Mouse (Mus musculus): ENCODE results near the gene Tmem131.

Tmem131 gene

GRCm38 (mm10) chr1:36886489-36886888, 57.0 kb downstream of the Tmem131 start:
- no peak for DNase-seq (ENCODE audit: low read depth, low spot score)

DNA sequence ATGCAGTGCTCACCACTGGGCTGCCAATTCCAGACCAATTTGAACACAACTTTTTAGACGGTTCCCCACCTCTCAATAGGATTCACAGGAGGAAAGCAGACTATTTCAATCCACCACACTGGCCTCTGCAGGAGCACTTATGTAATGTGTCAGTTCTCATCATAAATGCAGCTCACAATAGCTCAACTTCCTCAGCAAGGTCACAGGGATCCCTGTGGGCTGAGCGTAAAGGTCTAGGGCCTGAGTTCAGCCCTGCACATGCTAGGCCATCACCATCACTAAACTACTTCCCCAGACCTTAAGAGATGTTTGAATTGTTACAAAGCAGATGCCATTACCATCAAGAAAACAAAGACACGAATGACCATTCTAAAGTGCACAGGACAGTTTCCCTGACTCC, 58.9 kb downstream of the Tmem131 start:
- no peak for DNase-seq (ENCODE audit: low read depth, low spot score)

DNA sequence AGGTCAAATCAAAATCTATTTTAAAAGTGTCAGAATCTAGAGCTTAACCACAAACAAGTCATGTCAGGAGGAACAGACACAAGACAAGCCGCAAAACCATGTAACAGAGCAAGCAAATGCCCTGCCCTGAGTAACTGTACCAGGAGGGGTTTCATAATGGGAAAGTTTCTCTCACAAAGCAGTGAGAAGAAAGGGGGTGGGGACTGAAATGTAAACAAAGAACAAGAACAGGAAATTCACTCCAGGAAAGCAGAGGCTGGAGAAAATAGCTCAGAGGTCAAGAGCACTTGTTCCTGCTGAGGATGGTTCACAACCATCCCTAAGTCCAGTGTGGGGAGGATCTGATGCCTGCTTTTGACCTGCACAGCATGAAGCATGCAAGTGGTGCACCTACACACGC, 59.7 kb downstream of the Tmem131 start:
- DNase-seq (ENCODE audit: low read depth, low spot score) = no peak

DNA sequence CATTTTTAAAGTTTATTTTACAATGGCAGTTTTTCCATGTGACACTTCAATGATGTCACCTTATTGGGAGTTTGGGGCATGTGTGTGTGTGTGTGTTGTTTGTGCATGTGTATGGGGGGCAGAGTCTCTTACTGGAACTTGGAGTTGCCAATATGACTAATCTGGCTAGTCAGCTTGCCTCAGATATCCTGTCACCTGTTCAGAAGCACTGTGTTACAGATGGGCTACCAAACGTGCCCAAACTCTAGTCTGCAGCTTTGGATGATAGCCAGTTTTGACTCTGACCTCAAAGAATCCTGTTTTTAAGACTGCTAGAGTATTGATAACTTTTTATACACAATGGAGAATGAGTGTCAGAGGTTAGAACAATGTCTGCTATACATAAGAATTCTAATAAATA, 64.3 kb downstream of the Tmem131 start:
- DNase-seq (ENCODE audit: low read depth, low spot score) = no peak

- no peak for DNase-seq (ENCODE audit: low read depth, low spot score)
Observed at GRCm38 (mm10) chr1:36877126-36877525, 66.3 kb downstream of the Tmem131 start.

GRCm38 (mm10) chr1:36874874-36875561, 68.4 kb downstream of the Tmem131 start:
- DNase-seq (ENCODE audit: low read depth, low spot score) = no peak

GRCm38 (mm10) chr1:36871238-36871637, 72.2 kb downstream of the Tmem131 start:
- DNase-seq (ENCODE audit: low read depth, low spot score) = no peak

DNA sequence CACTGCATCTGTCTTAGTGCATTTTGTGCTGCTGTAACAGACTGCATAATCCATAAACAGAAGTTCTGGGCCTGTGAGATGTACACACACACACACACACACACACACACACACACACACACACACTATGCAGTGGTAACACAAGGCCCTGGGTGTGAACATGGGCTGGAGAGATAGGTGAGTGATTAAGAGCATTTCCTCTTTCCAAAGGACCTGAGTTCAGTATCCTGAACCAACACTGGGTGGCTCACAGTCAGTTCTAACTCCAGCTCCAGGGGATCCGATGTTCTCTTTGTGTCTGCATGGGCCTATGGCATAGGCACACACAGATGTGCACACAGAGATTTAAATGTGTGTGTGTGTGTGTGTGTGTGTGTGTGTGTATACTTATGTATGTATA, 72.9 kb downstream of the Tmem131 start:
- DNase-seq (ENCODE audit: low read depth, low spot score) = no peak

DNA sequence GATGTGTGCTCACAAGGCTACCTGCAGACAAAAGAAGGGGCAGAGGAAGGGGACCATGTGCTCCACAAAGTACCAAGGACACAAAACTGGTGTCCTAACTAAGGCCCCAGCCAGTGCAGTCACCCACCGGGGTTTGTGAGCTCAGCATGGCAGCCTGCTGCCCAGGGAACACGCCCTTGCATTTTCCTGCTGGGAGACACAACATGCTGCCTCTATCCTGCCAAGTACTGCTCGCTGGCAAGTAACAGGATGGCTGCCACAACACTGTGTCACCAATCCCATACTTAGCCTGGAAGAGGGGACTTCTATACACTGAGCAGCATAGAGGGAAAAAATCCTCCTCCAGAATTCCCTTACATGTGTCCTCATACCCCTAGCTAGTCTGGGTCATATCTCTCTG, 78.7 kb downstream of the Tmem131 start:
- no peak for DNase-seq (ENCODE audit: low read depth, low spot score)

DNA sequence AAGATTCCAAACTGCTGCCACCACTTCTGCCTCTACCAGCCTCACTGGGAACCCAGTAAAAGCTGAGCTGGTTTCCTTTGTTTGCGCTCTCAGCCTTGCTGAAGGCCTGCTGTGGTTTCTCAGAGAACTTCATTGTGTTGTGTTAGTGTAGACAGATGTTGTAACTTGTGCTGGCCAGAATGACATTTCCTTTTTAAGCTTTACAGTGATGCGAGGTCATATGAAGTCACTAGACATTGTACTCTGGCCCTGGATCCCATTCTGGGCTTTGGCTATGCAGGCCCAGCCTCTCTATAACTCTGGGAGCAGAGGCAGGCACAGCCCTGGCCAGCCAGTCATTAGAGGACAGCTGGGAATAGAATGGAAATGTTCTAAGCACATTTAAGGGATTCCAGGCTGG, 81.7 kb downstream of the Tmem131 start:
- no peak for DNase-seq (ENCODE audit: low read depth, low spot score)

- DNase-seq (ENCODE audit: low read depth, low spot score) = no peak
Observed at GRCm38 (mm10) chr1:36860876-36861275, 82.6 kb downstream of the Tmem131 start.

DNA sequence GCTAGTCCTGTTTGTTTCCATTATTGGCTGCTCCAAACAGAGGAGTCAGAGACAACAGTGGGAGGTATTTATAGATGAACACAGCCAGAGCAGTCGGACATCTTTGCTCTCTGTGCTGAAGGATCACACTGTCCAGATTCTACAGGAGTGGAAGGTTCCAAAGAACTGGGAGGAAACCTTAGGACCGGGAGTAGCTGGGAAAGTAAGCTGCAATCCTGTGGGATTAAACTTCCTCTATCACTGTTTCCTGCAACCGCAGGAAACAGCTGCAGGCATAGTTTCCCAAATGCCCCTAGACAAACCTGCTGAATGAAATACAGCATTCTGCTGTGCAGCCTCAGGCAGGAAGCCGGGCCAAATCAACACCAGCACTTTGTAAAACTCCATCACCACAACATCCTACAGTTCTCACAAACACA, 83.0 kb downstream of the Tmem131 start:
- DNase-seq (ENCODE audit: low read depth, low spot score) = no peak

- DNase-seq (ENCODE audit: low read depth, low spot score) = no peak
Observed at GRCm38 (mm10) chr1:36857081-36857480, 86.4 kb downstream of the Tmem131 start.

- no peak for DNase-seq (ENCODE audit: low read depth, low spot score)
Observed at GRCm38 (mm10) chr1:36854198-36854765, 89.2 kb downstream of the Tmem131 start.

DNA sequence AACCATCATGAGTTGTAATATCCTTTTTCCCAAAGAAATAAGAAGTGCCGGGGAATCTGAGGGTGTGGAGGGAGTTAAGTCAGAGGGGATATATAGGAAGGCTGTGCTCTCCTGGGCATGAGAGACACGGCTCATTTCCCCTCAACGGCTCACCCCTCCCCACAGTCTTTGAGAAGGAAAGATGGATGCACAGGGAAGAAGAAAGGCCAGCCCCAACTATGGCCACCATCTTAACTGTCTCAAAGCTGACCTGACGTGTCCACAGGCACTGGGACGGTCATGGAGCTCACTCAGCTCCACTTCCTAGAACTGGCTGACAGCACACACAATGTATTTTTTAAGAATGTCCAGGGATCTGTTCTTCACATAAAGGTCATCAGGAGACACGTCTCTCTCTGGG, 91.4 kb downstream of the Tmem131 start:
- no peak for DNase-seq (ENCODE audit: low read depth, low spot score)

DNA sequence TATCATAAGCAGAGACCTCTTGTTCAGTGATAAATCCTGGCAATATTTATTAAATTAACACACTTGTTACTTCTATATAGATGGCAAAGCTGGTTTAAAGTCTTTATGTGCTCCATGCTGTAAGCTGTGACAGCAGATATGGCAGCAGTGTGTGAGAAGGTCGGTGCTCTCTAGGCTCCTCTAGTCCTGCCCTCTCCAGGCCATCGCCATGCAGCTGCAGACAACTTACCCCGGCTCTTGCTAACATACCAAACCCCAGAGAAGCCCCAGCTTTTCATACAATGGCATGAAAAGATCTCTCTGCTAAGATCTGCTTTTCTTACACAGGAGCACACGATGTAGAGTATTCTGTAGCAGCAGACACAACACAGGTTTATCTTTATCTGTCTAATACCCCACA, 92.1 kb downstream of the Tmem131 start:
- no peak for DNase-seq (ENCODE audit: low read depth, low spot score)

- DNase-seq (ENCODE audit: low read depth, low spot score) = no peak
Observed at GRCm38 (mm10) chr1:36848036-36848435, 95.4 kb downstream of the Tmem131 start.

DNA sequence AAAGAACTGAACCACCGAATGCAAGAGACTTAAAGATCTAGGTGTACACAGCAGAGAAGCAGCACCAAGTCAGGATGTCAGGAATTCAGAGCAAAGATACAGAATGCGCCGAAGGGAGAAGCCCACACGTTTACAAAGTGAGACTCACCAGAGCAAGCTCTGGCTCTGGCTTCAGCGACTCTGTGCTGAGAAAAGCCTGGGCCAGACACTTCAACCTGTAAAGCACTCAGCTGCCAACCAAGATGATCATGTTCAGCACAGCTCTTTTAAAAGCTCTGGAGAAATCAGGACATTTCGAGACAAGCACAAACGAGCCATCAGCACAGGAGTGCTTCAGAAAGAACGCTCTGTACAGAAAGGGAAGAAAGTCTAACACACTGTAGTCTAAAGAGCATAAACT, 96.2 kb downstream of the Tmem131 start:
- DNase-seq (ENCODE audit: low read depth, low spot score) = no peak

- DNase-seq (ENCODE audit: low read depth, low spot score) = no peak
Observed at GRCm38 (mm10) chr1:36845031-36845430, 98.4 kb downstream of the Tmem131 start.

DNA sequence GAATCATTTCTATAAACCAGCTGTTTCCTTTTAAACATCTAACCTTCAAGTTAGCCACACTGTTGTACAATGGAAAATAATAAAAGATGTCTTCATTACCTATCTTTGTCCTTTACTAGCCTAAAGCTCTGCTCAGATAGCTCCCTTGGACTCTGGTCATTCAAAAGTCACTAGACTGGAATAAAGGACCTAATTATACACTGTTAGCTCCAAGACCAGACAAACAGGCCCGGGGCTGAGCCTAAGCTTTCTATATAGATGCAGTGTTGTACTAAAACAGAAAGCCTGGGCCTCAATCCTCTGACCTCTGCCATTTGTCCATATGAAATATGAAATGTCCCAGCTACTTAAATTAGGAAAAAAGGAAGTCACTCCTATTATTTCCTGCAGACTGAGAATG, 101.7 kb downstream of the Tmem131 start:
- DNase-seq (ENCODE audit: low read depth, low spot score) = no peak

DNA sequence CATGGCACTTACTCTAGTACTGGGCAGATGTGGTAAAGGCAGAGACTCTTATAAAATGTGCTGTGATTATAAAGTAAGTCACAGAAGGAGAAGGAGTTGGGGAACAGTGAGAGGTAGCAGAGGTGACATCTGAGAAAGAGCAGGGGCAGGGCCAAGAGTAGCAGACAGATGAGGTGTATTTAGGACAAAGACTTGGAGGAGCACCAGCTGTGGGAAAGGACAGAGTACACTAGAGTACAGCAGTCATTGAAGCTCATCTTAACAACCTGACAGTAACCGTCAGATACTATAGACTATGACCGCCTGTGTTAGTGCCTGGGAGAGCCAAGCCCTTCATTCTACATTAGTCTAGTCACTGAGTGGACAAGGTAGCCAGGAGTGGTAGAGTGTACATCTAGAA, 102.5 kb downstream of the Tmem131 start:
- no peak for DNase-seq (ENCODE audit: low read depth, low spot score)

DNA sequence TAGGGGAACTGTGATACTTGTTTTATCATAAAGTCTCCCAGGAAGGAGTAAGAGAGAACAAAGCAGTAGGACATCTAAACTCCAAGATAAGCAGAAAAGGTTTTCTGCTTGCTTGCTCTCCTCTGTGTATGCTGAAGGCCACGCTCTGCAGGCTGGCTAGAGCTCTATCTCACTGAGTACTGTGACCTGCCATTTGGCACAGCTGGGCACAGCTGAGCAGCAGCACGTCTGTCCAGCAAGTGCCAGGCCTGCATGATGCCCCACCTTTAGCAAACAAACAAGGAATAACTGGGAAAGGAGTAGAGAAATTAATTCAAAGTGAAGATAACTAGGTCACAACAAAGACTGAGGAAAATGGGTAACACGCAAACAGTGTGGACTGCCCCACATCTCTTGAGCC, 103.6 kb downstream of the Tmem131 start:
- no peak for DNase-seq (ENCODE audit: low read depth, low spot score)

GRCm38 (mm10) chr1:36836274-36836954, 107.1 kb downstream of the Tmem131 start:
- no peak for DNase-seq (ENCODE audit: low read depth, low spot score)
